Mouse (Mus musculus) hindbrain, embryonic 16.5 days (tissue): ENCODE measurements around the gene Syt16. TPM values are rescaled to one million over a fixed set of nuclear protein-coding genes. Genes with fewer than 3 reads are reported as not detected.

Experiments
- ATAC-seq: fragments of 200-750 bp; cut with Nextera tagmentation; 2 replicates; pipeline ENCODE4 v1.8.0; 2017; ENCODE audit warnings: moderate TSS enrichment, moderate library complexity
- H3K27ac ChIP-seq: fragments of 300-500 bp; sonication (generic); 2 replicates; pipeline ENCODE4 v1.5.1; 2014; ENCODE audit warnings: low read depth, mild to moderate bottlenecking, control low read depth, low read length, moderate library complexity
- H3K27me3 ChIP-seq: fragments of 300-500 bp; sonication (generic); replicated peaks from 2 replicates; pipeline ENCODE4 v1.6.1; 2014; ENCODE audit warnings: low read length; ENCODE audit not compliant: control insufficient read depth, insufficient read depth
- H3K36me3 ChIP-seq: fragments of 300-500 bp; sonication (generic); 2 replicates; pipeline ENCODE4 v1.6.1; 2014; ENCODE audit warnings: mild to moderate bottlenecking, low read length, moderate library complexity, mixed read lengths; ENCODE audit not compliant: control insufficient read depth, insufficient read depth
- H3K4me1 ChIP-seq: fragments of 300-500 bp; sonication (generic); 2 replicates; pipeline ENCODE4 v1.6.1; 2014; ENCODE audit warnings: low read depth, low read length; ENCODE audit not compliant: control insufficient read depth, insufficient read depth
- H3K4me2 ChIP-seq: fragments of 300-500 bp; sonication (generic); 2 replicates; pipeline ENCODE4 v1.6.1; 2014; ENCODE audit warnings: mild to moderate bottlenecking, low read length, control low read depth, moderate library complexity
- H3K4me3 ChIP-seq: fragments of 300-500 bp; sonication (generic); 2 replicates; pipeline ENCODE4 v1.5.1; 2014; ENCODE audit warnings: mild to moderate bottlenecking, low read length, control low read depth, moderate library complexity
- H3K9ac ChIP-seq: fragments of 300-500 bp; sonication (generic); 2 replicates; pipeline ENCODE4 v1.6.1; 2014; ENCODE audit warnings: low read depth, mild to moderate bottlenecking, control low read depth, low read length, moderate library complexity
- H3K9me3 ChIP-seq: fragments of 300-500 bp; sonication (generic); 2 replicates; pipeline ENCODE4 v1.6.1; 2014; ENCODE audit warnings: mild to moderate bottlenecking, low read length, moderate library complexity; ENCODE audit not compliant: control insufficient read depth
- WGBS: fragments of 180-500 bp; shearing (Covaris S2); extraction: QIAGEN DNeasy Blood & Tissue Kit; methylation state at CpG from one replicate; pipeline ENCODE4 v1.1.7; 2014; 5-methylcytosine and 5-hydroxymethylcytosine counted together
- polyA plus RNA-seq: library from polyadenylated mRNA; unstranded; fragments of >200 nt; fragmentation: Nextera tagmentation; extraction: Ambion mirVana; gene quantifications from 2 replicates; pipeline ENCODE4 v1.2.1, GENCODE M21; 2015

The Syt16 gene
- polyA plus RNA-seq, 1 experiment from 2014 or later: 76.1 TPM

GRCm38 (mm10) chr12:74163080-74163479 lies 165.6 kb downstream of the Syt16 start:
- no peak for ATAC-seq
- Histone ChIP-seq H3K4me2 (no peak overlapping the region), H3K27me3 (no peaks in the 10 kb centered on the region), H3K27ac (no peak overlapping the region), H3K9me3 (no peaks in the 10 kb centered on the region), H3K9ac (no peak overlapping the region), H3K36me3 (no peaks in the 10 kb centered on the region), H3K4me1 (no peaks in the 10 kb centered on the region), H3K4me3 (no peak overlapping the region)
- WGBS: 86% methylated on average over 2 of the region's 2 CpGs

GRCm38 (mm10) chr12:74171257-74171656 lies 173.8 kb downstream of the Syt16 start:
- no peak overlapping the region for H3K4me2 ChIP-seq
- no peak overlapping the region for H3K4me3 ChIP-seq
- no peak overlapping the region for H3K9ac ChIP-seq
- H3K27ac ChIP-seq: no peak overlapping the region
- H3K4me1 ChIP-seq: peaks cover 13% of the 10 kb centered on the region
- no peaks in the 10 kb centered on the region for H3K36me3 ChIP-seq
- H3K9me3 ChIP-seq: no peaks in the 10 kb centered on the region
- whole genome bisulfite sequencing: 80% methylated on average over 1 of the region's 1 CpGs
- H3K27me3 ChIP-seq: no peaks in the 10 kb centered on the region
- 0 out of 2 replicates have a peak, but pooled peaks have one; percentile 50 for ATAC-seq

GRCm38 (mm10) chr12:74173902-74174301 lies 176.4 kb downstream of the Syt16 start:
- Histone ChIP-seq H3K4me1 (peaks cover 13% of the 10 kb centered on the region), H3K36me3 (no peaks in the 10 kb centered on the region), H3K9ac (no peak overlapping the region), H3K27ac (no peak overlapping the region), H3K9me3 (no peaks in the 10 kb centered on the region), H3K4me3 (no peak overlapping the region), H3K27me3 (no peaks in the 10 kb centered on the region), H3K4me2 (no peak overlapping the region)
- peak; percentile 67; the same call in 1 of the 2 replicates for ATAC-seq
- WGBS: 18% methylated on average over 3 of the region's 3 CpGs

DNA sequence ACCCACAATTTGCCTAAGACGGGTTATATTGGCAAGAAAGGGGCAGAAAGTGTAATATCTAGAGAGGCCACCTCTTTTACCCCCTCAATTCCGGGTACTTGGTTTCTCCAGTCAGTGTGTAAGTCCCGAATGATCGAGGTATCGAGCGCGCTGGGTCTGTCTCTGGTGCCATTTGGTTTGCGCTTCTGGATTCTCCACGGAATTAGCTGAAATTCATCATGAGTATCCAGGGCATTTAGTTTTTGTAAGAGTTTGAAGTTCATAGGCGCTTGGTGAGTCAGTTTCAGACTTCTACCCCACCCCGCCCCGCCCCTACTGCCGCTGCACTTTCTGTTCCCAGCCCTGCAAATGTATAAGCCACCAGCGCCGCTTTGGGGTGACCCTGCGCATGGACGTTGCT lies 187.1 kb downstream of the Syt16 start:
- Histone ChIP-seq H3K36me3 (no peaks in the 10 kb centered on the region), H3K4me2 (no peak overlapping the region; the same call in 1 of the 2 replicates), H3K9ac (no peak overlapping the region), H3K4me1 (no peaks in the 10 kb centered on the region), H3K9me3 (no peaks in the 10 kb centered on the region), H3K27ac (no peak overlapping the region), H3K4me3 (no peak overlapping the region), H3K27me3 (no peaks in the 10 kb centered on the region)
- ATAC-seq: no peak
- WGBS: 76% methylated on average over 17 of the region's 17 CpGs

- ATAC-seq: no peak
- Histone ChIP-seq H3K9me3 (no peaks in the 10 kb centered on the region), H3K4me1 (no peaks in the 10 kb centered on the region), H3K4me3 (no peak overlapping the region), H3K9ac (no peak overlapping the region), H3K27me3 (no peaks in the 10 kb centered on the region), H3K36me3 (no peaks in the 10 kb centered on the region), H3K27ac (no peak overlapping the region), H3K4me2 (no peak overlapping the region)
- 73% methylated on average over 11 of the region's 11 CpGs for WGBS
These were observed 190.9 kb downstream of the Syt16 start for GRCm38 (mm10) chr12:74188243-74188785.

DNA sequence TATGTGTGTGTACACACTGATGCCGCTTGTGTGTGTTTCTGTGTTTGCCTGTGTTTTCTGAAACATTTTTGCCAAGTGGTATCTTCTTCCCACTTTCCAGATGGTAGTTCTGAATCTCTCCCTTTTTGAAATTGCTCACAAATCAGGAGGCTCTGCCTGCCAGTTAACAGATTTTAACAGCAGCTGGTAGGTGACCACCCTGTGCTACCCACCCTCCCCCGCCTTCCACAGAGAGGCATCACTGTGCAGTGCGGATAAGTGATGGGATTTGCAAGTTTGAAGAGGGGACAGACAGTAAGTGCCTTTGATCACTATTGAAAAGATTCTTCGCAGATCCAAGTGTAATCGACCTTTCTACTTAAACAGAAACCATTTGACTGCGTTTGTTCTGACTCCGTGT lies 191.4 kb downstream of the Syt16 start:
- H3K4me3 ChIP-seq: no peak overlapping the region
- no peaks in the 10 kb centered on the region for H3K27me3 ChIP-seq
- peak; percentile 58; the same call in 1 of the 2 replicates for ATAC-seq
- H3K4me2 ChIP-seq: no peak overlapping the region
- no peaks in the 10 kb centered on the region for H3K36me3 ChIP-seq
- 40% methylated on average over 7 of the region's 7 CpGs for WGBS
- no peaks in the 10 kb centered on the region for H3K9me3 ChIP-seq
- no peak overlapping the region for H3K27ac ChIP-seq
- no peak overlapping the region for H3K9ac ChIP-seq
- H3K4me1 ChIP-seq: no peaks in the 10 kb centered on the region

GRCm38 (mm10) chr12:74189840-74190239 lies 192.4 kb downstream of the Syt16 start:
- Histone ChIP-seq H3K27ac (no peak overlapping the region), H3K9me3 (no peaks in the 10 kb centered on the region), H3K4me2 (no peak overlapping the region), H3K36me3 (no peaks in the 10 kb centered on the region), H3K27me3 (no peaks in the 10 kb centered on the region), H3K4me1 (no peaks in the 10 kb centered on the region), H3K4me3 (no peak overlapping the region), H3K9ac (no peak overlapping the region)
- ATAC-seq: no peak
- 75% methylated on average over 4 of the region's 4 CpGs for WGBS

- no peak for ATAC-seq
- WGBS: 91% methylated on average over 5 of the region's 5 CpGs
- H3K4me2 ChIP-seq: no peak overlapping the region
- no peaks in the 10 kb centered on the region for H3K27me3 ChIP-seq
- no peaks in the 10 kb centered on the region for H3K9me3 ChIP-seq
- no peaks in the 10 kb centered on the region for H3K36me3 ChIP-seq
- H3K9ac ChIP-seq: no peak overlapping the region
- no peaks in the 10 kb centered on the region for H3K4me1 ChIP-seq
- no peak overlapping the region for H3K27ac ChIP-seq
- H3K4me3 ChIP-seq: no peak overlapping the region
These were observed 192.8 kb downstream of the Syt16 start for GRCm38 (mm10) chr12:74190297-74190696.

- WGBS: 82% methylated on average over 4 of the region's 4 CpGs
- Histone ChIP-seq H3K9ac (no peak overlapping the region), H3K27ac (no peak overlapping the region), H3K4me2 (no peak overlapping the region), H3K4me3 (no peak overlapping the region), H3K27me3 (no peaks in the 10 kb centered on the region), H3K9me3 (no peaks in the 10 kb centered on the region), H3K4me1 (no peaks in the 10 kb centered on the region), H3K36me3 (no peaks in the 10 kb centered on the region)
- ATAC-seq: no peak
These were observed 195.1 kb downstream of the Syt16 start for GRCm38 (mm10) chr12:74192552-74192951.

- Histone ChIP-seq H3K4me2 (no peak overlapping the region), H3K27me3 (no peaks in the 10 kb centered on the region), H3K36me3 (no peaks in the 10 kb centered on the region), H3K27ac (no peak overlapping the region), H3K9ac (no peak overlapping the region), H3K9me3 (no peaks in the 10 kb centered on the region), H3K4me1 (peaks cover 9% of the 10 kb centered on the region; the same call in 1 of the 2 replicates), H3K4me3 (no peak overlapping the region)
- no peak for ATAC-seq
- 69% methylated on average over 5 of the region's 5 CpGs for WGBS
These were observed 203.9 kb downstream of the Syt16 start for GRCm38 (mm10) chr12:74201410-74201809.
